Mouse (Mus musculus) C2C12 (cell line): ENCODE data around the gene Myl7.

Experiments used
- CTCF ChIP-seq: IDR thresholded peaks from one replicate; pipeline ENCODE4 v1.5.1; 2011; ENCODE audit not compliant: control insufficient read depth, insufficient read depth, insufficient read length
- USF1 ChIP-seq: IDR thresholded peaks from one replicate; pipeline ENCODE4 v1.6.1; 2011; ENCODE audit warnings: low read depth, mild to moderate bottlenecking, control low read depth, moderate library complexity

- TF ChIP-seq CTCF (no peak), USF1 (no peak)
Measured at GRCm38 (mm10) chr11:5903844-5904243, 5.3 kb upstream of the Myl7 start.
